Mouse (Mus musculus) heart, adult 2 months (tissue): ENCODE data around the gene Josd2.

ENCODE experiments used
- CTCF ChIP-seq: fragments of 200-600 bp; IDR thresholded peaks from 2 replicates; pipeline ENCODE4 v1.8.1; 2022; ENCODE audit warnings: antibody characterized with exemption, mild to moderate bottlenecking, moderate library complexity
- POLR2A ChIP-seq: fragments of 200-500 bp; IDR thresholded peaks from 2 replicates; pipeline ENCODE4 v1.6.1; 2011; ENCODE audit warnings: mild to moderate bottlenecking, low read depth, low read length, control low read depth; ENCODE audit not compliant: insufficient read depth

DNA sequence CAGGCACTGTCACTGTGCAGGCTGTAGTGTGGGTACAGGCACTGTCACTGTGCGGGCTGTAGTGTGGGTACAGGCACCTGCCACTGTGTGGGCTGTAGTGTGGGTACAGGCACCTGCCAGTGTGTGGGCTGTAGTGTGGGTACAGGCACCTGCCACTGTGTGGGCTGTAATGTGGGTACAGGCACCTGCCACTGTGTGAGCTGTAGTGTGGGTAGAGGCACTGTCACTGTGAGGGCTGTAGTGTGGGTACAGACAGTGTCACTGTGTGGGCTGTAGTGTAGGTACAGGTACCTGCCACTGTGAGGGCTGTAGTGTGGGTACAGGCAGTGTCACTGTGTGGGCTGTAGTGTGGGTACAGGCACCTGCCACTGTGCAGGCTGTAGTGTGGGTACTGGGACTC, 16.3 kb downstream of the Josd2 start:
- no peak for TF ChIP-seq CTCF
- no peak for TF ChIP-seq POLR2A
